Mouse (Mus musculus) macrophage (primary cell): ENCODE measurements around the gene Gatb. TPM values are rescaled to one million over a fixed set of nuclear protein-coding genes. Genes with fewer than 3 reads are reported as not detected.

Experiments used
- H3K27ac ChIP-seq: fragments of 350-480 bp; formaldehyde crosslinking; 2 replicates; pipeline ENCODE4 v1.9.0; 2021
- H3K36me3 ChIP-seq: fragments of 350-480 bp; formaldehyde crosslinking; 2 replicates; pipeline ENCODE4 v1.9.0; 2021; ENCODE audit errors: inconsistent target
- H3K4me3 ChIP-seq: fragments of 350-480 bp; formaldehyde crosslinking; 2 replicates; pipeline ENCODE4 v1.9.0; 2021; ENCODE audit errors: inconsistent target
- H3K79me2 ChIP-seq: fragments of 350-480 bp; formaldehyde crosslinking; 2 replicates; pipeline ENCODE4 v1.9.0; 2021; ENCODE audit errors: inconsistent target
- WGBS: methylation state at CpG from one replicate; pipeline ENCODE4 v1.1.7; 2026; ENCODE audit warnings: inconsistent platforms; ENCODE audit not compliant: missing documents; 5-methylcytosine and 5-hydroxymethylcytosine counted together
- polyA plus RNA-seq: library from polyadenylated mRNA; stranded (reverse); fragments of 250-400 nt; gene quantifications from 3 replicates; pipeline ENCODE4 v1.2.4, GENCODE M21; 2018; ENCODE audit warnings: inconsistent platforms

The Gatb gene
- polyA plus RNA-seq, 1 experiment from 2014 or later, result 8.0 TPM

- H3K27ac ChIP-seq, result no peak overlapping the region
- H3K79me2 ChIP-seq, result no peaks in the 10 kb centered on the region
- H3K36me3 ChIP-seq, result peaks cover 24% of the 10 kb centered on the region; the same call in 1 of the 2 replicates
- WGBS, result 97% methylated on average over 6 of the region's 6 CpGs
- no peak overlapping the region for H3K4me3 ChIP-seq
Observed at GRCm38 (mm10) chr3:85618885-85619284, 45.0 kb downstream of the Gatb start.

- no peak overlapping the region for H3K27ac ChIP-seq
- H3K36me3 ChIP-seq, result peaks cover 24% of the 10 kb centered on the region; the same call in 1 of the 2 replicates
- no peak overlapping the region for H3K4me3 ChIP-seq
- 86% methylated on average over 5 of the region's 5 CpGs for WGBS
- no peaks in the 10 kb centered on the region for H3K79me2 ChIP-seq
Observed at GRCm38 (mm10) chr3:85619345-85619744, 45.4 kb downstream of the Gatb start.

GRCm38 (mm10) chr3:85619751-85620150 is 45.8 kb downstream of the Gatb start:
- 90% methylated on average over 1 of the region's 1 CpGs for WGBS

GRCm38 (mm10) chr3:85629895-85630510 is 56.1 kb downstream of the Gatb start:
- WGBS, result 97% methylated on average over 4 of the region's 4 CpGs
- H3K27ac ChIP-seq, result no peak overlapping the region
- no peaks in the 10 kb centered on the region for H3K36me3 ChIP-seq

More at GRCm38 (mm10) chr3:85619751-85620150, 45.8 kb downstream of the Gatb start:
- Histone ChIP-seq H3K79me2 (no peaks in the 10 kb centered on the region), H3K36me3 (peaks cover 24% of the 10 kb centered on the region; the same call in 1 of the 2 replicates), H3K27ac (no peak overlapping the region), H3K4me3 (no peak overlapping the region)

GRCm38 (mm10) chr3:85633733-85634132 is 59.8 kb downstream of the Gatb start:
- Histone ChIP-seq H3K27ac (no peak overlapping the region), H3K4me3 (no peak overlapping the region), H3K36me3 (no peaks in the 10 kb centered on the region; the same call in 1 of the 2 replicates), H3K79me2 (no peaks in the 10 kb centered on the region)
- WGBS, result 97% methylated on average over 2 of the region's 2 CpGs

More at GRCm38 (mm10) chr3:85629895-85630510, 56.1 kb downstream of the Gatb start:
- H3K4me3 ChIP-seq, result no peak overlapping the region
- H3K79me2 ChIP-seq, result no peaks in the 10 kb centered on the region

- WGBS, result 90% methylated on average over 3 of the region's 8 CpGs
- H3K36me3 ChIP-seq, result no peaks in the 10 kb centered on the region; the same call in 1 of the 2 replicates
- H3K27ac ChIP-seq, result no peak overlapping the region
- no peak overlapping the region for H3K4me3 ChIP-seq
- H3K79me2 ChIP-seq, result no peaks in the 10 kb centered on the region
Observed at GRCm38 (mm10) chr3:85634389-85635125, 60.6 kb downstream of the Gatb start.

- WGBS, result 70% methylated on average over 2 of the region's 2 CpGs
- H3K27ac ChIP-seq, result no peak overlapping the region
- H3K36me3 ChIP-seq, result no peaks in the 10 kb centered on the region; the same call in 1 of the 2 replicates
- H3K4me3 ChIP-seq, result no peak overlapping the region
- H3K79me2 ChIP-seq, result no peaks in the 10 kb centered on the region
Observed at GRCm38 (mm10) chr3:85635126-85635419, 61.2 kb downstream of the Gatb start.

- no peaks in the 10 kb centered on the region; the same call in 1 of the 2 replicates for H3K36me3 ChIP-seq
- H3K27ac ChIP-seq, result no peak overlapping the region
- WGBS, result 80% methylated on average over 1 of the region's 2 CpGs
- H3K79me2 ChIP-seq, result no peaks in the 10 kb centered on the region
- no peak overlapping the region for H3K4me3 ChIP-seq
Observed at GRCm38 (mm10) chr3:85635591-85635990, 61.7 kb downstream of the Gatb start.

GRCm38 (mm10) chr3:85636716-85637447 is 63.0 kb downstream of the Gatb start:
- Histone ChIP-seq H3K79me2 (no peaks in the 10 kb centered on the region), H3K27ac (no peak overlapping the region), H3K4me3 (no peak overlapping the region), H3K36me3 (no peaks in the 10 kb centered on the region; the same call in 1 of the 2 replicates)
- WGBS, result 98% methylated on average over 5 of the region's 5 CpGs

- no peaks in the 10 kb centered on the region; the same call in 1 of the 2 replicates for H3K36me3 ChIP-seq
- no peaks in the 10 kb centered on the region for H3K79me2 ChIP-seq
- 82% methylated on average over 3 of the region's 3 CpGs for WGBS
- no peak overlapping the region for H3K4me3 ChIP-seq
- no peak overlapping the region for H3K27ac ChIP-seq
Observed at GRCm38 (mm10) chr3:85641751-85642150, 67.8 kb downstream of the Gatb start.

- Histone ChIP-seq H3K4me3 (no peak overlapping the region), H3K79me2 (no peaks in the 10 kb centered on the region), H3K27ac (no peak overlapping the region), H3K36me3 (no peaks in the 10 kb centered on the region)
- WGBS, result 90% methylated on average over 2 of the region's 3 CpGs
Observed at GRCm38 (mm10) chr3:85644814-85645213, 70.9 kb downstream of the Gatb start.

- 95% methylated on average over 6 of the region's 7 CpGs for WGBS
- Histone ChIP-seq H3K79me2 (no peaks in the 10 kb centered on the region), H3K4me3 (no peak overlapping the region), H3K36me3 (no peaks in the 10 kb centered on the region), H3K27ac (no peak overlapping the region)
Observed at GRCm38 (mm10) chr3:85645517-85646004, 71.6 kb downstream of the Gatb start.

- H3K79me2 ChIP-seq, result no peaks in the 10 kb centered on the region
- H3K36me3 ChIP-seq, result no peaks in the 10 kb centered on the region; the same call in 1 of the 2 replicates
- no peak overlapping the region for H3K27ac ChIP-seq
- no peak overlapping the region for H3K4me3 ChIP-seq
- WGBS, result 100% methylated on average over 4 of the region's 4 CpGs
Observed at GRCm38 (mm10) chr3:85649176-85649575, 75.3 kb downstream of the Gatb start.

- WGBS, result 83% methylated on average over 4 of the region's 4 CpGs
- Histone ChIP-seq H3K27ac (no peak overlapping the region), H3K4me3 (no peak overlapping the region), H3K36me3 (no peaks in the 10 kb centered on the region; the same call in 1 of the 2 replicates), H3K79me2 (no peaks in the 10 kb centered on the region)
Observed at GRCm38 (mm10) chr3:85652727-85653665, 79.1 kb downstream of the Gatb start.
